Mouse (Mus musculus) MEL (cell line): Measurements from ENCODE around the gene Ano10. TPM values are rescaled to one million over a fixed set of nuclear protein-coding genes. Genes with fewer than 3 reads are reported as not detected.

Source experiments
- DNase-seq: peaks from one replicate; pipeline ENCODE4 v3.0.0; 2011; ENCODE audit warnings: low read depth, low spot score
- H3K27ac ChIP-seq: 2 replicates; pipeline ENCODE4 v1.5.1; 2012; ENCODE audit warnings: low read depth, mild to moderate bottlenecking, control low read depth, low read length, moderate library complexity; ENCODE audit not compliant: control insufficient read depth
- H3K27me3 ChIP-seq, 2 experiments: fragments of 150-350 bp in 1 of 2; sonication (generic) in 1 of 2; 2 replicates each; pipeline ENCODE4 v1.6.1; 2012; ENCODE audit warnings: low read length in 2 of 2, mild to moderate bottlenecking in 2 of 2, improper control_type of control experiment in 1 of 2, moderate library complexity in 1 of 2; ENCODE audit not compliant: insufficient read depth in 2 of 2, control insufficient read depth in 1 of 2
- H3K36me3 ChIP-seq, 2 experiments: 2 replicates each; pipeline ENCODE4 v1.6.1; 2012 to 2014; ENCODE audit warnings: low read length in 2 of 2, improper control_type of control experiment in 1 of 2, inconsistent platforms in 1 of 2, mild to moderate bottlenecking in 1 of 2; ENCODE audit not compliant: insufficient read depth in 2 of 2, control insufficient read depth in 1 of 2
- H3K4me1 ChIP-seq, 2 experiments: fragments of 150-350 bp in 1 of 2; sonication (generic) in 1 of 2; 2 replicates each; pipeline ENCODE4 v1.6.1; 2012; ENCODE audit warnings: low read length in 2 of 2, improper control_type of control experiment in 1 of 2, mild to moderate bottlenecking in 1 of 2; ENCODE audit not compliant: insufficient read depth in 2 of 2, control insufficient read depth in 1 of 2
- H3K4me3 ChIP-seq, 2 experiments: fragments of 150-350 bp in 1 of 2; sonication (generic) in 1 of 2; 2 replicates each; pipeline ENCODE4 v1.5.1; 2012; ENCODE audit warnings: low read depth in 2 of 2, low read length in 2 of 2, mild to moderate bottlenecking in 2 of 2, moderate library complexity in 2 of 2, control low read depth in 1 of 2, improper control_type of control experiment in 1 of 2; ENCODE audit not compliant: control insufficient read depth in 1 of 2, insufficient read depth in 1 of 2
- H3K79me2 ChIP-seq: 2 replicates; pipeline ENCODE4 v1.6.1; 2012; ENCODE audit warnings: mild to moderate bottlenecking, low read length, moderate library complexity; ENCODE audit not compliant: control insufficient read depth, poor library complexity, insufficient read depth
- H3K9ac ChIP-seq: 2 replicates; pipeline ENCODE4 v1.6.1; 2012; ENCODE audit warnings: low read depth, mild to moderate bottlenecking, control low read depth, low read length, moderate library complexity; ENCODE audit not compliant: control insufficient read depth, poor library complexity, severe bottlenecking
- H3K9me3 ChIP-seq: fragments of 150-350 bp; sonication (generic); replicated peaks from 2 replicates; pipeline ENCODE4 v1.6.1; 2012; ENCODE audit warnings: mild to moderate bottlenecking, low read length, improper control_type of control experiment, moderate library complexity; ENCODE audit not compliant: insufficient read depth
- CHD1 ChIP-seq: IDR thresholded peaks from 2 replicates; pipeline ENCODE4 v1.6.1; 2012; ENCODE audit warnings: low read depth, mild to moderate bottlenecking, inconsistent platforms, low read length, improper control_type of control experiment
- CTCF ChIP-seq, 3 experiments: IDR thresholded peaks in 2 of 3; conservative IDR thresholded peaks in 1 of 3; 2 replicates each; pipeline ENCODE4 v1.5.1; 2011 to 2012; ENCODE audit warnings: low read length in 3 of 3, low read depth in 2 of 3, mild to moderate bottlenecking in 2 of 3, improper control_type of control experiment in 1 of 3, inconsistent platforms in 1 of 3, mixed read lengths in 1 of 3, moderate library complexity in 1 of 3; ENCODE audit not compliant: control insufficient read depth in 1 of 3, insufficient read depth in 1 of 3, poor library complexity in 1 of 3, severe bottlenecking in 1 of 3
- ELF1 ChIP-seq: IDR thresholded peaks from 2 replicates; pipeline ENCODE4 v1.6.1; 2014; ENCODE audit warnings: low read depth, mild to moderate bottlenecking, inconsistent platforms, low read length, improper control_type of control experiment, moderate library complexity
- MAFK ChIP-seq: IDR thresholded peaks from 2 replicates; pipeline ENCODE4 v1.6.1; 2011; ENCODE audit warnings: low read depth, mild to moderate bottlenecking, low read length, improper control_type of control experiment, borderline replicate concordance
- MAX ChIP-seq: IDR thresholded peaks from 2 replicates; pipeline ENCODE4 v1.6.1; 2011; ENCODE audit warnings: low read length, improper control_type of control experiment
- MYB ChIP-seq: IDR thresholded peaks from 2 replicates; pipeline ENCODE4 v1.6.1; 2011; ENCODE audit warnings: mild to moderate bottlenecking, low read depth, low read length, improper control_type of control experiment
- NELFE ChIP-seq: IDR thresholded peaks from 2 replicates; pipeline ENCODE4 v1.6.1; 2011; ENCODE audit warnings: low read depth, low read length, improper control_type of control experiment
- RAD21 ChIP-seq: IDR thresholded peaks from 2 replicates; pipeline ENCODE4 v1.6.1; 2011; ENCODE audit warnings: mild to moderate bottlenecking, low read depth, low read length, improper control_type of control experiment
- SIN3A ChIP-seq: IDR thresholded peaks from 2 replicates; pipeline ENCODE4 v1.6.1; 2012; ENCODE audit warnings: low read length, improper control_type of control experiment, inconsistent platforms
- SMC3 ChIP-seq: IDR thresholded peaks from 2 replicates; pipeline ENCODE4 v1.6.1; 2011; ENCODE audit warnings: low read depth, low read length, improper control_type of control experiment
- TAL1 ChIP-seq: IDR thresholded peaks from 2 replicates; pipeline ENCODE4 v1.6.1; 2012; ENCODE audit warnings: mild to moderate bottlenecking, inconsistent platforms, low read length, moderate library complexity, mixed read lengths
- USF1 ChIP-seq: IDR thresholded peaks from 2 replicates; pipeline ENCODE4 v1.6.1; 2014; ENCODE audit warnings: low read depth, mild to moderate bottlenecking, inconsistent platforms, low read length, improper control_type of control experiment, moderate library complexity
- ZC3H11A ChIP-seq: IDR thresholded peaks from 2 replicates; pipeline ENCODE4 v1.6.1; 2012; ENCODE audit warnings: low read depth, mild to moderate bottlenecking, inconsistent platforms, low read length, improper control_type of control experiment
- ZKSCAN1 ChIP-seq: IDR thresholded peaks from 2 replicates; pipeline ENCODE4 v1.6.1; 2012; ENCODE audit warnings: low read depth, mild to moderate bottlenecking, inconsistent platforms, low read length, improper control_type of control experiment, moderate library complexity
- ZMIZ1 ChIP-seq: IDR thresholded peaks from 2 replicates; pipeline ENCODE4 v1.6.1; 2012; ENCODE audit warnings: low read depth, mild to moderate bottlenecking, inconsistent platforms, low read length, improper control_type of control experiment, moderate library complexity
- polyA plus RNA-seq, 2 experiments: library from polyadenylated mRNA; stranded (reverse) in 1 of 2; unstranded in 1 of 2; fragments of >175 nt in 1 of 2; fragments of >200 nt in 1 of 2; gene quantifications; 2 replicates each; pipeline versions ENCODE4 v1.2.1 to v1.2.4; 2012; ENCODE audit warnings: low replicate concordance in 2 of 2, low read depth in 1 of 2; ENCODE audit not compliant: insufficient read length in 2 of 2, insufficient read depth in 1 of 2, missing spikeins in 1 of 2
- total RNA-seq: library from RNA; depleted of rRNA; stranded (reverse); fragments of 300-350 nt; gene quantifications from 2 replicates; pipeline ENCODE4 v1.2.3, GENCODE M21; 2012

Gene Ano10
- total and polyA plus RNA-seq, 3 experiments: 0.54 to 3.1 TPM; not detected in 1

DNA sequence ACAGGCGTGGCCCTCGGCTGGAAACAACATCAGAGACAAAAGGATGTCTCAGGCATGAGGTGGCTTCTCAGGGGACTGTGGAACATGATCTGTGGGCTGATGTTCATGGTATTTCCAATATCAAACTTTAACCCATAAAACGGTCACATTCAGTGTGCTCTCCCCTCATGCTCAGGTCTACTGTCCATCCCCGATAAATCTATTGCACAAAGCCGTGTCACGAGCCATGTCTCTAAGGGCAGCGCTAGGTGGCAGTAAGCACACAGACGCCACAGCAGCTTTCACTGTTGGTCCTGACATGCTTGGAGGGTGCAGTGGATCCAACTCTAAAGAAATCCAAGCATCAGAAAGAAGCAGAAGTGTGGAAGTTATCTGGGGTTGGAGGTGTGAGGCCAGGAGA is 46.1 kb downstream of the Ano10 start:
- H3K27me3 ChIP-seq: no peaks in the 10 kb centered on the region
- no peak overlapping the region for H3K4me3 ChIP-seq
- H3K27ac ChIP-seq: no peak overlapping the region
- no peaks in the 10 kb centered on the region for H3K79me2 ChIP-seq
- no peaks in the 10 kb centered on the region for H3K36me3 ChIP-seq
- no peaks in the 10 kb centered on the region for H3K9me3 ChIP-seq
- no peak for TF ChIP-seq ELF1
- peak in 1 of 3 experiments; percentile 20; a peak in 2 of 6 replicates for TF ChIP-seq CTCF (IDR thresholded peaks at IDR 0.05 in 2 of 3, conservative IDR thresholded peaks at IDR 0.05 in 1 of 3; ENCODE audit: control insufficient read depth in 1 of 3, insufficient read depth in 1 of 3, low read depth in 2 of 3, low read length in 3 of 3, poor library complexity in 1 of 3, severe bottlenecking in 1 of 3)
- no peak for TF ChIP-seq SIN3A
- TF ChIP-seq ZMIZ1: no peak
- no peak for DNase-seq
- no peaks in the 10 kb centered on the region for H3K4me1 ChIP-seq
- H3K9ac ChIP-seq: no peak overlapping the region

DNA sequence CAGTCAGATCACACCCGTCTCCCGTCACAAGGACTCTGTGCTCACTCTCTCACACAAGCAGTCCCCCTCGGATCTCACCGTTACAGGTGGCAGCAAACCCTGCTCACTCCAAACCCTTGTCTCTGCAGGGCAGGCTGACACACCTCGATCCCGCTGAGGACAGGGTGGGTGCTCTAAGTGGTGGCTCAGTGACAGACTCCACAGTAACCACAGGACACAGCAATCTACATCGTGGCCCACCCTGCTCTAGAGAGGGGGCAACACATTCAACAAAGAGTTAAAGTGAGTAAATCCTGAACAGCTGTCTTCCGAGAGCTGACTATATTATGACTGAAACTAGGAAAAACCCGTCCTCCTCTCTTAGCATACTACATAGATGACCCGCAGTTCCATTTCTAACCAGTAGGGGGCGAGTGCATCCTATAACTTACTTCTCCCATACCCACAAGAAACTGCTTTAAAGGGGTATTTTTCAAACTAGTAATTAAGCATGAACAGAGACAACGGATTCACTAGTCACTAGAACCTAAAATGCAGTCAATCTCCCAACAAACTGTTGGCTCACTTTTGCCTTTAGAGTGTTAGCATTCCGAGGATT is 46.7 kb downstream of the Ano10 start:
- no peak overlapping the region for H3K9ac ChIP-seq
- H3K27ac ChIP-seq: no peak overlapping the region
- no peak for TF ChIP-seq ZMIZ1
- TF ChIP-seq ZC3H11A: peak; percentile 58
- TF ChIP-seq MAX: no peak
- peak; percentile 79 for TF ChIP-seq SMC3
- peak; percentile 32 to 96 (median 87) for TF ChIP-seq CTCF (IDR thresholded peaks at IDR 0.05 in 2 of 3, conservative IDR thresholded peaks at IDR 0.05 in 1 of 3; ENCODE audit: control insufficient read depth in 1 of 3, insufficient read depth in 1 of 3, low read depth in 2 of 3, low read length in 3 of 3, poor library complexity in 1 of 3, severe bottlenecking in 1 of 3)
- peak; percentile 79 for TF ChIP-seq RAD21
- no peak for TF ChIP-seq MAFK
- H3K27me3 ChIP-seq: no peaks in the 10 kb centered on the region
- no peaks in the 10 kb centered on the region for H3K79me2 ChIP-seq
- no peak overlapping the region for H3K4me3 ChIP-seq
- H3K36me3 ChIP-seq: no peaks in the 10 kb centered on the region
- H3K4me1 ChIP-seq: no peaks in the 10 kb centered on the region
- no peaks in the 10 kb centered on the region for H3K9me3 ChIP-seq
- peak; percentile 75 for DNase-seq

DNA sequence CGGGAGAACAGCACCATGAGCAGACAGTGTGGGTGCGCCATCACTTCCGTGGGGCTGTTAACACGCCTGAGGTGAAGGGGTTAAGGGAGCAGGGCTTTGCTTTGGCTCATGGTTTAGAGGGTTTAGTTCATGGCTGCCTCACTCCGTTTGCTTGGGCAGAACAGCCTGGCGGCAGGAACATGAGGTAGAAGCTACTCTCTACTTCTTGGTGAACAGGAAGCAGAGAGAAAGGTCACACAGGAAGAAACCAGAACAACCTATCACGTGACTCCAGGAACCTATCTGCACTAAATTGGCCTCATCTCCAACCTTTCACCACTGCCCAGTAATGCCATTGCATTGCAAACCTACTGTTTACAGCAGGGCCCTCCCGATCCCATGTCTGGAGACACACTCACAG is 48.3 kb downstream of the Ano10 start:
- no peaks in the 10 kb centered on the region for H3K4me1 ChIP-seq
- no peaks in the 10 kb centered on the region for H3K27me3 ChIP-seq
- H3K79me2 ChIP-seq: no peaks in the 10 kb centered on the region
- H3K4me3 ChIP-seq: no peak overlapping the region
- no peak for DNase-seq
- H3K27ac ChIP-seq: no peak overlapping the region
- no peaks in the 10 kb centered on the region for H3K9me3 ChIP-seq
- no peaks in the 10 kb centered on the region for H3K36me3 ChIP-seq
- TF ChIP-seq CTCF (IDR thresholded peaks at IDR 0.05 in 2 of 3, conservative IDR thresholded peaks at IDR 0.05 in 1 of 3; ENCODE audit: control insufficient read depth in 1 of 3, insufficient read depth in 1 of 3, low read depth in 2 of 3, low read length in 3 of 3, poor library complexity in 1 of 3, severe bottlenecking in 1 of 3) (no peak), RAD21 (no peak), MAX (no peak), USF1 (no peak), TAL1 (no peak), NELFE (no peak), ZKSCAN1 (no peak), MYB (no peak), CHD1 (no peak)
- H3K9ac ChIP-seq: no peak overlapping the region
